Mouse (Mus musculus): Measurements from ENCODE around the gene Max.

- no peak for TF ChIP-seq CTCF (IDR thresholded peaks at IDR 0.05; ENCODE audit: borderline replicate concordance, insufficient read depth, low read length)
- no peak for TF ChIP-seq POLR2A (IDR thresholded peaks at IDR 0.05; ENCODE audit: low read depth, low read length)
Observed at GRCm38 (mm10) chr12:76889404-76890184, 72.4 kb downstream of the Max start.
